Comparison of ENCODE assay signal across 8 mouse cellular contexts in the genomic region with DNA sequence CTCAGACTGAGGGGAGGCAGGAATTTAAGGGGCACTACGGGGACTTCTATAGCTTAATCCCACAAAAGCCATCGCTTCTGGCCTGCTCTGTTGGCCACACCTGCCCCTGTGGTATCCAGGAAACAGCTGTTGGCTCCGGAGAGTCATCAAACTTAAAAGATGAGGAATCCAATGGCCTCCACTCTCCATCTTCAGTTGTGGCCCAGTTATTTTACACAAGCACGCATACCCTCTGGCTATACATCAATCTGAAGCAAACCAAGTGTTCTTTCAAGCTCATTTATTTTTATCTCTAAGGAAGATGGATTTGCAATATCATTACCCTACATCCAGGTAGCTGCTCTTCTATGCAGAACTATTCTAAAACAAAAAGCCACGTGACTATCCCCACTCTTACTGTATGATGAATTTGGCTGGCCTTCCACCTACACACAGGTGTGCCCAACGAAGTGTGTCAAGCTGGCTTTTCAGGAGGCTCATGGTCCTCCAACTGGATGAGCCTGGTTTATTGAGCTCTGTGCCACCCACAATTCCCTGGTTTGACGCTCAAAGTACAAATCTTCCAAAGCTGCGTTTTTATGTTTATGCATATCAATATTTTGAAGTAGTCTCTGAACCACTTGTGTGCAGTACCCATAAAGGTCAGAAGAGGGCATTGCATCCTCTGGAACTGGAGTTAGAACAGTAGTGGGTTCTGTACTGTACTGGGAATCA. TPM values are rescaled to one million over a fixed set of nuclear protein-coding genes. Genes with fewer than 3 reads are reported as not detected.
DNase-seq lines count a peak whose midpoint lies in the region; ATAC-seq and TF ChIP-seq lines count a peak whose summit lies in the region.

No protein-coding gene starts in this region.

- TF ChIP-seq CTCF in heart, adult 2 months (IDR thresholded peaks at IDR 0.05) = peak; percentile 76
- TF ChIP-seq CTCF in cortical plate, adult 2 months (IDR thresholded peaks at IDR 0.05; ENCODE audit: extremely low read depth, insufficient read depth, low read length) = peak; percentile 21; the same call in 1 of the 2 replicates

- TF ChIP-seq EP300 in heart, adult 2 months (IDR thresholded peaks at IDR 0.05; ENCODE audit: insufficient read depth, low read depth, low read length) = no peak

- TF ChIP-seq POLR2A in heart, adult 2 months (IDR thresholded peaks at IDR 0.05; ENCODE audit: insufficient read depth, low read depth, low read length) = no peak
- no peak for TF ChIP-seq POLR2A in cortical plate, adult 2 months (IDR thresholded peaks at IDR 0.05; ENCODE audit: extremely low read depth, insufficient read depth, low read length)

- peak overlapping the region; percentile 98; the same call in 1 of the 2 replicates for H3K9ac ChIP-seq in heart, adult 2 months (ENCODE audit: low read depth, low read length)
- peak overlapping the region; percentile 90 for H3K9ac ChIP-seq in limb, embryonic 15.5 days

- H3K27me3 ChIP-seq in heart, adult 2 months (ENCODE audit: control insufficient read depth, insufficient read depth, low read length) = no peaks in the 10 kb centered on the region
- H3K27me3 ChIP-seq in limb, embryonic 15.5 days = no peaks in the 10 kb centered on the region

- 68% methylated on average over 8 of the region's 8 CpGs for WGBS in heart, adult 2 months
- 64% methylated on average over 8 of the region's 8 CpGs for WGBS in limb, embryonic 15.5 days

- peaks cover 5% of the 10 kb centered on the region for H3K79me2 ChIP-seq in heart, adult 2 months (replicated peaks; ENCODE audit: control insufficient read depth, insufficient read depth, low read length)

- no peaks in the 10 kb centered on the region for H3K9me3 ChIP-seq in limb, embryonic 15.5 days

- H3K27ac ChIP-seq in heart, adult 2 months = peak overlapping the region; percentile 94
- H3K27ac ChIP-seq in cortical plate, adult 2 months (ENCODE audit: insufficient read depth, low read length) = peak overlapping the region; percentile 85
- H3K27ac ChIP-seq in limb, embryonic 15.5 days = peak overlapping the region; percentile 95

- peaks cover 6% of the 10 kb centered on the region for H3K36me3 ChIP-seq in heart, adult 2 months (ENCODE audit: control insufficient read depth, insufficient read depth, low read length)
- H3K36me3 ChIP-seq in limb, embryonic 15.5 days = peaks cover 47% of the 10 kb centered on the region

- intact Hi-C loops in heart, adult 2 months (cut with DNase I) = loop anchor here (2.0 to 5.0 kb wide), 3 partner anchors 30 to 130 kb away; partner anchors contain the start of genes Cenpx, Lrrc45 and Mcrip1
- intact Hi-C loops in heart, postnatal 14 days (cut with DNase I) = no loop called here

- no peak for DNase-seq in heart, adult 2 months
- DNase-seq in heart, adult 9 months (ENCODE audit: low spot score in 2 of 2) = no peak
- peak; percentile 14 to 46 for DNase-seq in heart, postnatal 14 days
- no peak for DNase-seq in left cerebral cortex, adult 8-10 months (ENCODE audit: low spot score in 2 of 2)
- no peak for DNase-seq in Muller cell, postnatal 12 days (ENCODE audit: inconsistent ontology term)

- peak overlapping the region; percentile 72 for H3K4me3 ChIP-seq in heart, adult 2 months
- H3K4me3 ChIP-seq in cortical plate, adult 2 months (ENCODE audit: insufficient read depth, low read length) = peak overlapping the region; percentile 81
- H3K4me3 ChIP-seq in limb, embryonic 15.5 days = peak overlapping the region; percentile 83

- H3K4me2 ChIP-seq in limb, embryonic 15.5 days = peak overlapping the region; percentile 70

- peaks cover 7% of the 10 kb centered on the region for H3K4me1 ChIP-seq in heart, adult 2 months (ENCODE audit: control insufficient read depth, insufficient read depth, low read length)
- H3K4me1 ChIP-seq in cortical plate, adult 2 months (ENCODE audit: control insufficient read depth, insufficient read depth, low read length) = peaks cover 2% of the 10 kb centered on the region; the same call in 1 of the 2 replicates
- peaks cover 33% of the 10 kb centered on the region for H3K4me1 ChIP-seq in limb, embryonic 15.5 days

- ATAC-seq in limb, embryonic 15.5 days (ENCODE audit: insufficient number of reproducible peaks, low FRiP score, low TSS enrichment, low read depth) = no peak
- ATAC-seq in monocyte, adult 5-6 weeks (replicated peaks; ENCODE audit: insufficient number of reproducible peaks, low FRiP score, low TSS enrichment, poor library complexity, severe bottlenecking) = 0 out of 2 replicates have a peak, but pooled peaks have one; percentile 6

RNA-seq across cellular contexts. Expression of gene Arhgdia, which starts 1.0 kb away (rescaled TPM):
- 100 to 1,000 TPM; 139 to 144 TPM for total RNA-seq in heart, adult 2 months (2021)
- 245 and 257 TPM in 2 replicates for polyA plus RNA-seq in heart, adult 2 months (2012; rRNA removed)
- polyA plus RNA-seq in cortical plate, adult 2 months (2012; rRNA removed) = 416 and 442 TPM in 2 replicates
- total RNA-seq in heart, postnatal 14 days (2021) = 100 to 1,000 TPM; 164 to 180 TPM
- polyA plus RNA-seq in limb, embryonic 15.5 days (2015; fragmentation: Nextera tagmentation; extraction: Ambion mirVana) = 581 and 641 TPM in 2 replicates
- total RNA-seq in monocyte, adult 5-6 weeks (2017) = 163 to 262 TPM (median 173 TPM) in 3 replicates
- 100 to 1,000 TPM; 307 to 323 (median 320) TPM for total RNA-seq in left cerebral cortex, adult 8-10 months (2022)

RNA-seq across cellular contexts. Expression of gene P4hb, which starts 9.4 kb away (rescaled TPM):
- total RNA-seq in heart, adult 2 months (2021) = 100 to 1,000 TPM; 221 to 246 TPM
- polyA plus RNA-seq in heart, adult 2 months (2012; rRNA removed) = 115 and 174 TPM in 2 replicates
- polyA plus RNA-seq in cortical plate, adult 2 months (2012; rRNA removed) = 88.9 and 91.2 TPM in 2 replicates
- total RNA-seq in heart, postnatal 14 days (2021) = 100 to 1,000 TPM; 238 to 247 TPM
- polyA plus RNA-seq in limb, embryonic 15.5 days (2015; fragmentation: Nextera tagmentation; extraction: Ambion mirVana) = 1,021 and 1,099 TPM in 2 replicates
- total RNA-seq in monocyte, adult 5-6 weeks (2017) = 331 to 434 TPM (median 349 TPM) in 3 replicates
- total RNA-seq in left cerebral cortex, adult 8-10 months (2022) = 100 to 1,000 TPM; 110 to 142 (median 130) TPM

RNA-seq across cellular contexts. Expression of gene Alyref, which starts 15.7 kb away (rescaled TPM):
- total RNA-seq in heart, adult 2 months (2021) = 10 to 100 TPM; 48.7 to 52.0 TPM
- polyA plus RNA-seq in heart, adult 2 months (2012; rRNA removed) = 13.6 and 15.6 TPM in 2 replicates
- 42.1 and 46.9 TPM in 2 replicates for polyA plus RNA-seq in cortical plate, adult 2 months (2012; rRNA removed)
- total RNA-seq in heart, postnatal 14 days (2021) = 10 to 100 TPM; 57.8 to 59.9 TPM
- polyA plus RNA-seq in limb, embryonic 15.5 days (2015; fragmentation: Nextera tagmentation; extraction: Ambion mirVana) = 342 and 405 TPM in 2 replicates
- total RNA-seq in monocyte, adult 5-6 weeks (2017) = 78.4 to 113 TPM (median 112 TPM) in 3 replicates
- total RNA-seq in left cerebral cortex, adult 8-10 months (2022) = 10 to 100 TPM; 47.7 to 64.6 (median 51.9) TPM

RNA-seq across cellular contexts. Expression of gene Anapc11, which starts 15.8 kb away (rescaled TPM):
- total RNA-seq in heart, adult 2 months (2021) = 10 to 100 TPM; 79.9 to 89.0 TPM
- polyA plus RNA-seq in heart, adult 2 months (2012; rRNA removed) = 87.8 and 105 TPM in 2 replicates
- polyA plus RNA-seq in cortical plate, adult 2 months (2012; rRNA removed) = 148 and 161 TPM in 2 replicates
- 10 to 100 TPM; 86.2 to 87.5 TPM for total RNA-seq in heart, postnatal 14 days (2021)
- 212 and 215 TPM in 2 replicates for polyA plus RNA-seq in limb, embryonic 15.5 days (2015; fragmentation: Nextera tagmentation; extraction: Ambion mirVana)
- 18.5 to 31.2 TPM (median 26.5 TPM) in 3 replicates for total RNA-seq in monocyte, adult 5-6 weeks (2017)
- total RNA-seq in left cerebral cortex, adult 8-10 months (2022) = 100 to 1,000 TPM in 2 of 4 experiments, 10 to 100 TPM in 2; 98.1 to 101 (median 99.4) TPM

RNA-seq across cellular contexts. Expression of gene Npb, which starts 25.9 kb away (rescaled TPM):
- total RNA-seq in heart, adult 2 months (2021) = not detected
- not detected in 2 replicates for polyA plus RNA-seq in heart, adult 2 months (2012; rRNA removed)
- polyA plus RNA-seq in cortical plate, adult 2 months (2012; rRNA removed) = 0.58 and 1.1 TPM in 2 replicates
- total RNA-seq in heart, postnatal 14 days (2021) = not detected
- polyA plus RNA-seq in limb, embryonic 15.5 days (2015; fragmentation: Nextera tagmentation; extraction: Ambion mirVana) = 2.2 and 2.9 TPM in 2 replicates
- not detected in 3 replicates for total RNA-seq in monocyte, adult 5-6 weeks (2017)
- total RNA-seq in left cerebral cortex, adult 8-10 months (2022) = 1 to 10 TPM in 2 of 4 experiments, not detected in 2; 1.1 to 1.8 TPM

Comparison
In these comparisons a context has a peak if more than half of its experiments do, and no peak if none do; other contexts are left out.
1. DNase-seq: peak in heart, postnatal 14 days (2 of 2); none in heart, adult 2 months (0 of 2), heart, adult 9 months (0 of 2), left cerebral cortex, adult 8-10 months (0 of 2) and Muller cell, postnatal 12 days (single experiment).
2. Peak in every context shown above with its lines, with median percentiles within 50 percentile points of each other: H3K27ac ChIP-seq and H3K4me3 ChIP-seq.